Comparison of ENCODE assay signal across 9 mouse cellular contexts in the genomic region with DNA sequence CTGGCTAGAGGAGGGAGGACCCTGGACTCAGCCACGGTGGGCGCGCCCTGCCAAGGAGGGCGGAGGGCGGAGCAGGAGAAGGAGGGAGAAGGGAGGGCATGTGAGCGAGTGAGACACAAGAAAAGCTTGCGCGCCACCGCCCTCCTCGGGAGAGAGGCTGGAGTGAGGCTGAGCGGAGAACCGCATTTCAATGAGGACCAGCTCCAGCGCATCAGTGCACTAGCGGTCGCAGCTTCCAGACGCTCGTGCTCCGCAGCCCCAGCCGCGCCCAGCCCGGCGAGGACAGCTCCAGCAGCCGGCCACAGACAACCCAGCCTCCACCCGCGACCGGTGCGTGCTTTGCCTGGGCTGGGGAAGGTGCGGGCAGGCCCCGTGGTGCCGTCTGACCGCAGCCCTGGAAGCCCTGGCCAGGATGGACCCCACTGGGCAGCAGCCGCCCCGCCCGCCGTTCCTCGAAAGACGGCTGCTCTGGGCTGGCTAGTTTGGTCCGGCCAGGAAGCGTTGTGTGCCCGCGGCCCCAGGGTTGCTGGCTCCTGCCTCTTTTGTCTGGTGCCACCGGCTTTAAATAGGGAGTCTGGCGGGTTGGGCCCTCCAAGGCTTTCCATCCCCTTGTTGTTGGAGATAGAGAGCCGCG. TPM values are rescaled to one million over a fixed set of nuclear protein-coding genes. Genes with fewer than 3 reads are reported as not detected.
DNase-seq lines count a peak whose midpoint lies in the region; TF ChIP-seq lines count a peak whose summit lies in the region.
"Had no signal": no experiment of that assay in that cellular context is flagged by ENCODE, and none has a peak within 500 bp of the region (broad histone marks: within the 10 kb centered on the region; RNA-seq: fewer than 3 reads in every experiment).

No protein-coding gene starts in this region.

- no peaks in the 10 kb centered on the region for H3K9me3 ChIP-seq in midbrain, embryonic 10.5 days (replicated peaks)

- no peak for TF ChIP-seq POLR2A in small intestine, adult 2 months (IDR thresholded peaks at IDR 0.05; ENCODE audit: low read depth, low read length)

- intact Hi-C loops in gastrocnemius, postnatal 14 days (cut with DNase I; ENCODE audit: low total_unique reads): loop anchor here (2.0 kb wide), 1 partner anchor 36 kb away; no protein-coding TSS in a partner anchor
- intact Hi-C loops in left cerebral cortex, postnatal 10 days (cut with DNase I): loop anchor here (10.0 kb wide), 2 partner anchors 72 to 88 kb away; no protein-coding TSS in a partner anchor

- peak; percentile 68 for DNase-seq in adipocyte (ENCODE audit: low spot score)
- peak; percentile 93 for DNase-seq in embryo, embryonic 11 days
- DNase-seq in gastrocnemius, postnatal 14 days: peak; percentile 89
- DNase-seq in hindlimb bud, embryonic 11.5 days (ENCODE audit: extremely low spot score, low read depth, low spot score): peak; percentile 28
- DNase-seq in left cerebral cortex, postnatal 10 days (ENCODE audit: extremely low spot score in 1 of 2, low spot score in 2 of 2): peak; percentile 86 to 88
- peak; percentile 90 for DNase-seq in midbrain, embryonic 10.5 days (ENCODE audit: low spot score)
- DNase-seq in spleen, adult 12 weeks (ENCODE audit: low spot score): no peak

- H3K4me1 ChIP-seq in midbrain, embryonic 10.5 days: peaks cover 33% of the 10 kb centered on the region
- peaks cover 2% of the 10 kb centered on the region; the same call in 1 of the 2 replicates for H3K4me1 ChIP-seq in small intestine, adult 2 months (ENCODE audit: control insufficient read depth, insufficient read depth, insufficient read length, low read length)

- H3K27ac ChIP-seq in midbrain, embryonic 10.5 days (replicated peaks): peak overlapping the region; percentile 94
- H3K27ac ChIP-seq in small intestine, adult 2 months (ENCODE audit: insufficient read depth, low read depth, low read length): no peak overlapping the region

- peak overlapping the region; percentile 81 for H3K4me3 ChIP-seq in midbrain, embryonic 10.5 days
- H3K4me3 ChIP-seq in small intestine, adult 2 months (ENCODE audit: low read depth, low read length): peak overlapping the region; percentile 48

- peaks cover 28% of the 10 kb centered on the region for H3K27me3 ChIP-seq in midbrain, embryonic 10.5 days (ENCODE audit: low read depth, poor library complexity, severe bottlenecking)
- H3K27me3 ChIP-seq in small intestine, adult 2 months (ENCODE audit: control insufficient read depth, insufficient read depth, low read length): peaks cover 7% of the 10 kb centered on the region

- under 1% methylated on average over 45 of the region's 45 CpGs for WGBS in midbrain, embryonic 10.5 days
- 2% methylated on average over 45 of the region's 45 CpGs for WGBS in small intestine, adult 2 months

- peaks cover 8% of the 10 kb centered on the region for H3K36me3 ChIP-seq in midbrain, embryonic 10.5 days
- H3K36me3 ChIP-seq in small intestine, adult 2 months (ENCODE audit: control insufficient read depth, insufficient read depth, low read length): no peaks in the 10 kb centered on the region

- no peak for TF ChIP-seq CTCF in small intestine, adult 2 months (IDR thresholded peaks at IDR 0.05; ENCODE audit: extremely low read depth, insufficient read length, insufficient replicate concordance, low read depth, low read length)

RNA-seq across cellular contexts. Expression of a gene that starts 0.4 kb away (rescaled TPM):
- 10 to 100 TPM in 1 of 2 experiments, 1 to 10 TPM in 1; 9.2 to 11.1 TPM for total RNA-seq in gastrocnemius, postnatal 14 days (2021)
- 100 to 1,000 TPM; 970 to 973 TPM for total RNA-seq in left cerebral cortex, postnatal 10 days (2021)
- 42.2 and 72.4 TPM in 2 replicates for polyA plus RNA-seq in midbrain, embryonic 10.5 days (2016; fragmentation: Nextera tagmentation; extraction: Ambion mirVana)
- polyA plus RNA-seq in small intestine, adult 2 months (2012; rRNA removed): 2.0 and 3.2 TPM in 2 replicates
- total RNA-seq: common myeloid progenitor, adult 5-6 weeks had no signal

Comparison
In these comparisons a context has a peak if more than half of its experiments do, and no peak if none do; other contexts are left out.
1. RNA of a gene that starts 0.4 kb away (total RNA-seq): 970 to 973 TPM in left cerebral cortex, postnatal 10 days; 9.2 to 11.1 TPM in gastrocnemius, postnatal 14 days; every median in the first group is over 10 times any median in the second.